Mouse (Mus musculus): ENCODE measurements around the gene Ddn. TPM values are rescaled to one million over a fixed set of nuclear protein-coding genes. Genes with fewer than 3 reads are reported as not detected.

Ddn gene
- total RNA-seq, 2 experiments from 2014 or later: 0.21 to 0.59 TPM

GRCm38 (mm10) chr15:98778806-98779205 is 30.5 kb downstream of the Ddn start:
- intact Hi-C loops (cut with DNase I): no loop called here
- DNase-seq (ENCODE audit: low spot score): no peak

GRCm38 (mm10) chr15:98778191-98778770 is 31.0 kb downstream of the Ddn start:
- no peak for DNase-seq (ENCODE audit: low spot score)
- intact Hi-C loops (cut with DNase I): no loop called here

GRCm38 (mm10) chr15:98777762-98778161 is 31.5 kb downstream of the Ddn start, which contains the start of gene Wnt10b:
Gene Wnt10b, minus strand, starts transcription at chr15:98778150.
- intact Hi-C loops (cut with DNase I): no loop called here

GRCm38 (mm10) chr15:98777005-98777616 is 32.2 kb downstream of the Ddn start:
- intact Hi-C loops (cut with DNase I): no loop called here
- no peak for DNase-seq (ENCODE audit: low spot score)

More at GRCm38 (mm10) chr15:98777762-98778161, 31.5 kb downstream of the Ddn start, which contains the start of gene Wnt10b:
- DNase-seq (ENCODE audit: low spot score): no peak

GRCm38 (mm10) chr15:98776280-98777004 is 32.8 kb downstream of the Ddn start:
- DNase-seq (ENCODE audit: low spot score): no peak

GRCm38 (mm10) chr15:98775533-98775932 is 33.8 kb downstream of the Ddn start:
- no peak for DNase-seq (ENCODE audit: low spot score)
- intact Hi-C loops (cut with DNase I): no loop called here

More at GRCm38 (mm10) chr15:98776280-98777004, 32.8 kb downstream of the Ddn start:
- intact Hi-C loops (cut with DNase I): no loop called here

GRCm38 (mm10) chr15:98774096-98774495 is 35.2 kb downstream of the Ddn start:
- no peak for DNase-seq (ENCODE audit: low spot score)
- intact Hi-C loops (cut with DNase I): no loop called here

- no peak for DNase-seq (ENCODE audit: low spot score)
- intact Hi-C loops (cut with DNase I): no loop called here
These were observed 36.6 kb downstream of the Ddn start for GRCm38 (mm10) chr15:98772511-98773211.

- intact Hi-C loops (cut with DNase I): no loop called here
- DNase-seq (ENCODE audit: low spot score): no peak
These were observed 37.4 kb downstream of the Ddn start for GRCm38 (mm10) chr15:98771813-98772425.

- DNase-seq (ENCODE audit: low spot score): no peak
- intact Hi-C loops (cut with DNase I): no loop called here
These were observed 41.0 kb downstream of the Ddn start for GRCm38 (mm10) chr15:98768259-98768658.

GRCm38 (mm10) chr15:98765929-98766328 is 43.4 kb downstream of the Ddn start:
- intact Hi-C loops (cut with DNase I): no loop called here
- DNase-seq (ENCODE audit: low spot score): no peak

- DNase-seq (ENCODE audit: low spot score): peak; percentile 92
- intact Hi-C loops (cut with DNase I): no loop called here
These were observed 46.4 kb downstream of the Ddn start, which contains the start of gene Arf3 for GRCm38 (mm10) chr15:98762670-98763529. Gene Arf3, minus strand, starts transcription at chr15:98763214.

GRCm38 (mm10) chr15:98762201-98762621 is 47.1 kb downstream of the Ddn start:
- intact Hi-C loops (cut with DNase I): no loop called here
- DNase-seq (ENCODE audit: low spot score): peak; percentile 69

- intact Hi-C loops (cut with DNase I): no loop called here
- DNase-seq (ENCODE audit: low spot score): no peak
These were observed 55.2 kb downstream of the Ddn start for GRCm38 (mm10) chr15:98754125-98754524.

Other genes starting within 250 kb of the Ddn start
- 10 to 100 TPM; 31.0 to 31.9 TPM for gene Ccnt1, start 238.6 kb downstream of the Ddn start, total RNA-seq (2021)
- 1 to 10 TPM in 1 of 2 experiments, under 1 TPM in 1; 0.68 to 1.0 TPM for gene 4930415O20Rik, start 238.5 kb downstream of the Ddn start, total RNA-seq (2021)
- gene Adcy6, start 199.4 kb downstream of the Ddn start, total RNA-seq (2021): 100 to 1,000 TPM; 188 to 238 TPM
- 1 to 10 TPM; 4.1 TPM for gene Cacnb3, start 178.7 kb downstream of the Ddn start, total RNA-seq (2021)
- 10 to 100 TPM; 43.5 to 52.8 TPM for gene Ddx23, start 146.6 kb downstream of the Ddn start, total RNA-seq (2021)
- gene Rnd1, start 132.0 kb downstream of the Ddn start, total RNA-seq (2021): 1 to 10 TPM; 1.3 to 1.5 TPM
- under 1 TPM in 1 of 2 experiments, not detected in 1; 0.18 TPM for gene Ccdc65, start 101.3 kb downstream of the Ddn start, total RNA-seq (2021)
- 1 to 10 TPM; 4.7 to 7.2 TPM for gene Fkbp11, start 81.3 kb downstream of the Ddn start, total RNA-seq (2021)
- gene Arf3, start 46.3 kb downstream of the Ddn start, total RNA-seq (2021): 10 to 100 TPM; 18.5 to 20.8 TPM
- under 1 TPM; 0.34 to 0.57 TPM for gene Wnt10b, start 31.3 kb downstream of the Ddn start, total RNA-seq (2021)
- gene Wnt1, start 19.6 kb downstream of the Ddn start, total RNA-seq (2021): not detected
- gene Prkag1, start 22.0 kb upstream of the Ddn start, total RNA-seq (2021): 100 to 1,000 TPM in 1 of 2 experiments, 10 to 100 TPM in 1; 90.5 to 103 TPM
- 10 to 100 TPM; 52.1 to 57.7 TPM for gene Kmt2d, start 61.7 kb upstream of the Ddn start, total RNA-seq (2021)
- gene Rhebl1, start 85.0 kb upstream of the Ddn start, total RNA-seq (2021): 1 to 10 TPM; 2.0 to 2.8 TPM
- gene Dhh, start 89.0 kb upstream of the Ddn start, total RNA-seq (2021): 1 to 10 TPM; 1.8 TPM
- 10 to 100 TPM; 11.5 to 13.4 TPM for gene Lmbr1l, start 108.7 kb upstream of the Ddn start, total RNA-seq (2021)
- gene Tuba1b, start 125.1 kb upstream of the Ddn start, total RNA-seq (2021): 100 to 1,000 TPM; 163 to 175 TPM
- not detected for gene Gm49450, start 144.1 kb upstream of the Ddn start, total RNA-seq (2021)
- gene Tuba1a, start 144.2 kb upstream of the Ddn start, total RNA-seq (2021): 100 to 1,000 TPM in 1 of 2 experiments, 10 to 100 TPM in 1; 99.4 to 105 TPM
- gene Tuba1c, start 220.4 kb upstream of the Ddn start, total RNA-seq (2021): 10 to 100 TPM; 33.5 to 33.7 TPM
- gene Prph, start 245.7 kb upstream of the Ddn start, total RNA-seq (2021): under 1 TPM; 0.14 to 0.42 TPM

All from heart, postnatal 25 days (tissue).